Mouse (Mus musculus) embryonic facial prominence, embryonic 13.5 days (tissue): ENCODE data around the gene Dnase1l3. TPM values are rescaled to one million over a fixed set of nuclear protein-coding genes. Genes with fewer than 3 reads are reported as not detected.

Experiments
- ATAC-seq: fragments of 200-750 bp; cut with Nextera tagmentation; 2 replicates; pipeline ENCODE4 v1.8.0; 2017; ENCODE audit warnings: low read depth; ENCODE audit not compliant: insufficient number of reproducible peaks, insufficient read depth, low FRiP score, low TSS enrichment
- H3K27ac ChIP-seq: fragments of 300-500 bp; sonication (generic); 2 replicates; pipeline ENCODE4 v1.5.1; 2015; ENCODE audit warnings: moderate library complexity, mild to moderate bottlenecking, inconsistent platforms
- H3K27me3 ChIP-seq: fragments of 300-500 bp; sonication (generic); 2 replicates; pipeline ENCODE4 v1.6.1; 2015; ENCODE audit warnings: mild to moderate bottlenecking, inconsistent platforms
- H3K36me3 ChIP-seq: fragments of 300-500 bp; sonication (generic); 2 replicates; pipeline ENCODE4 v1.6.1; 2015; ENCODE audit warnings: mild to moderate bottlenecking, inconsistent platforms
- H3K4me1 ChIP-seq: fragments of 300-500 bp; sonication (generic); 2 replicates; pipeline ENCODE4 v1.6.1; 2015; ENCODE audit warnings: inconsistent platforms
- H3K4me2 ChIP-seq: fragments of 300-500 bp; sonication (generic); 2 replicates; pipeline ENCODE4 v1.6.1; 2015; ENCODE audit warnings: moderate library complexity, mild to moderate bottlenecking, inconsistent platforms
- H3K4me3 ChIP-seq: fragments of 300-500 bp; sonication (generic); 2 replicates; pipeline ENCODE4 v1.5.1; 2015; ENCODE audit warnings: mild to moderate bottlenecking, inconsistent platforms
- H3K9ac ChIP-seq: fragments of 300-500 bp; sonication (generic); 2 replicates; pipeline ENCODE4 v1.6.1; 2015; ENCODE audit warnings: mild to moderate bottlenecking, inconsistent platforms
- H3K9me3 ChIP-seq: fragments of 300-500 bp; sonication (generic); 2 replicates; pipeline ENCODE4 v1.6.1; 2016; ENCODE audit warnings: inconsistent platforms
- WGBS: fragments of 180-500 bp; shearing (Covaris S2); methylation state at CpG from one replicate; pipeline ENCODE4 v1.1.7; 2015; ENCODE audit warnings: mixed read lengths; 5-methylcytosine and 5-hydroxymethylcytosine counted together
- polyA plus RNA-seq: library from polyadenylated mRNA; unstranded; fragments of >200 nt; fragmentation: Nextera tagmentation; extraction: Ambion mirVana; gene quantifications from 2 replicates; pipeline ENCODE4 v1.2.1, GENCODE M21; 2015

The Dnase1l3 gene
- polyA plus RNA-seq, 1 experiment from 2014 or later = 0.10 TPM

GRCm38 (mm10) chr14:7999030-7999429, 4.7 kb upstream of the Dnase1l3 start:
- 64% methylated on average over 3 of the region's 3 CpGs for WGBS
- no peak overlapping the region for H3K4me2 ChIP-seq
- H3K9me3 ChIP-seq = no peaks in the 10 kb centered on the region
- peaks cover 15% of the 10 kb centered on the region for H3K4me1 ChIP-seq
- no peak overlapping the region for H3K9ac ChIP-seq
- no peaks in the 10 kb centered on the region for H3K36me3 ChIP-seq
- peaks cover 30% of the 10 kb centered on the region for H3K27me3 ChIP-seq
- no peak for ATAC-seq
- H3K4me3 ChIP-seq = no peak overlapping the region
- no peak overlapping the region for H3K27ac ChIP-seq

GRCm38 (mm10) chr14:7997255-7997696, 2.9 kb upstream of the Dnase1l3 start:
- H3K9ac ChIP-seq = peak overlapping the region; percentile 52; the same call in 1 of the 2 replicates
- 3% methylated on average over 15 of the region's 15 CpGs for WGBS
- ATAC-seq = no peak
- H3K9me3 ChIP-seq = no peaks in the 10 kb centered on the region
- no peak overlapping the region for H3K4me3 ChIP-seq
- H3K4me1 ChIP-seq = peaks cover 8% of the 10 kb centered on the region
- peaks cover 32% of the 10 kb centered on the region for H3K27me3 ChIP-seq
- H3K27ac ChIP-seq = no peak overlapping the region
- H3K4me2 ChIP-seq = peak overlapping the region; percentile 52
- no peaks in the 10 kb centered on the region for H3K36me3 ChIP-seq

- 62% methylated on average over 6 of the region's 6 CpGs for WGBS
- no peak for ATAC-seq
Measured at GRCm38 (mm10) chr14:7992158-7992557, 2.2 kb downstream of the Dnase1l3 start.

GRCm38 (mm10) chr14:7991108-7991776, 3.1 kb downstream of the Dnase1l3 start:
- Histone ChIP-seq H3K27me3 (peaks cover 3% of the 10 kb centered on the region), H3K27ac (no peak overlapping the region), H3K4me2 (no peak overlapping the region), H3K4me1 (no peaks in the 10 kb centered on the region), H3K9ac (no peak overlapping the region), H3K36me3 (no peaks in the 10 kb centered on the region), H3K4me3 (no peak overlapping the region), H3K9me3 (no peaks in the 10 kb centered on the region)
- ATAC-seq = no peak
- 79% methylated on average over 5 of the region's 5 CpGs for WGBS

More at GRCm38 (mm10) chr14:7992158-7992557, 2.2 kb downstream of the Dnase1l3 start:
- Histone ChIP-seq H3K27me3 (peaks cover 3% of the 10 kb centered on the region), H3K9me3 (no peaks in the 10 kb centered on the region), H3K4me2 (no peak overlapping the region), H3K9ac (no peak overlapping the region), H3K36me3 (no peaks in the 10 kb centered on the region), H3K4me3 (no peak overlapping the region), H3K27ac (no peak overlapping the region), H3K4me1 (peaks cover under 1% of the 10 kb centered on the region; the same call in 1 of the 2 replicates)

- no peak overlapping the region for H3K27ac ChIP-seq
- H3K27me3 ChIP-seq = peaks cover 3% of the 10 kb centered on the region
- H3K4me2 ChIP-seq = no peak overlapping the region
- H3K4me3 ChIP-seq = no peak overlapping the region
- 75% methylated on average over 3 of the region's 3 CpGs for WGBS
- ATAC-seq = no peak
- no peak overlapping the region for H3K9ac ChIP-seq
- no peaks in the 10 kb centered on the region for H3K36me3 ChIP-seq
- H3K9me3 ChIP-seq = no peaks in the 10 kb centered on the region
- no peaks in the 10 kb centered on the region for H3K4me1 ChIP-seq
Measured at GRCm38 (mm10) chr14:7989961-7990360, 4.4 kb downstream of the Dnase1l3 start.

GRCm38 (mm10) chr14:7989371-7989770, 5.0 kb downstream of the Dnase1l3 start:
- Histone ChIP-seq H3K36me3 (no peaks in the 10 kb centered on the region), H3K4me1 (no peaks in the 10 kb centered on the region), H3K27ac (no peak overlapping the region), H3K9me3 (no peaks in the 10 kb centered on the region), H3K9ac (no peak overlapping the region), H3K4me3 (no peak overlapping the region), H3K27me3 (peaks cover 3% of the 10 kb centered on the region), H3K4me2 (no peak overlapping the region)
- no peak for ATAC-seq
- WGBS = 58% methylated on average over 1 of the region's 1 CpGs

GRCm38 (mm10) chr14:7986913-7987312, 7.5 kb downstream of the Dnase1l3 start:
- 93% methylated on average over 6 of the region's 6 CpGs for WGBS
- Histone ChIP-seq H3K9ac (no peak overlapping the region), H3K4me1 (no peaks in the 10 kb centered on the region), H3K4me3 (no peak overlapping the region), H3K27ac (no peak overlapping the region), H3K4me2 (no peak overlapping the region), H3K9me3 (no peaks in the 10 kb centered on the region), H3K36me3 (no peaks in the 10 kb centered on the region), H3K27me3 (no peaks in the 10 kb centered on the region)
- ATAC-seq = no peak

GRCm38 (mm10) chr14:7981226-7981625, 13.1 kb downstream of the Dnase1l3 start:
- H3K27me3 ChIP-seq = no peaks in the 10 kb centered on the region
- no peak overlapping the region for H3K4me3 ChIP-seq
- H3K4me2 ChIP-seq = no peak overlapping the region
- no peak overlapping the region for H3K9ac ChIP-seq
- no peaks in the 10 kb centered on the region for H3K9me3 ChIP-seq
- ATAC-seq = no peak
- 97% methylated on average over 1 of the region's 1 CpGs for WGBS
- H3K36me3 ChIP-seq = no peaks in the 10 kb centered on the region
- H3K4me1 ChIP-seq = no peaks in the 10 kb centered on the region
- no peak overlapping the region for H3K27ac ChIP-seq

- Histone ChIP-seq H3K4me3 (no peak overlapping the region), H3K4me1 (no peaks in the 10 kb centered on the region), H3K9ac (no peak overlapping the region)
Measured at GRCm38 (mm10) chr14:7978183-7978582, 16.2 kb downstream of the Dnase1l3 start.

GRCm38 (mm10) chr14:7977471-7977870, 16.9 kb downstream of the Dnase1l3 start:
- no peaks in the 10 kb centered on the region for H3K36me3 ChIP-seq
- no peak for ATAC-seq
- no peak overlapping the region for H3K4me3 ChIP-seq
- H3K4me2 ChIP-seq = no peak overlapping the region
- 95% methylated on average over 1 of the region's 1 CpGs for WGBS
- no peaks in the 10 kb centered on the region for H3K4me1 ChIP-seq
- H3K9me3 ChIP-seq = no peaks in the 10 kb centered on the region
- H3K27me3 ChIP-seq = no peaks in the 10 kb centered on the region
- no peak overlapping the region for H3K27ac ChIP-seq
- no peak overlapping the region for H3K9ac ChIP-seq

More at GRCm38 (mm10) chr14:7978183-7978582, 16.2 kb downstream of the Dnase1l3 start:
- no peak for ATAC-seq
- Histone ChIP-seq H3K27me3 (no peaks in the 10 kb centered on the region), H3K36me3 (no peaks in the 10 kb centered on the region), H3K9me3 (no peaks in the 10 kb centered on the region), H3K4me2 (no peak overlapping the region), H3K27ac (no peak overlapping the region)
- WGBS = 82% methylated on average over 1 of the region's 1 CpGs

GRCm38 (mm10) chr14:7975177-7975576, 19.2 kb downstream of the Dnase1l3 start:
- Histone ChIP-seq H3K36me3 (no peaks in the 10 kb centered on the region), H3K27me3 (no peaks in the 10 kb centered on the region), H3K4me1 (no peaks in the 10 kb centered on the region), H3K9ac (no peak overlapping the region), H3K4me3 (no peak overlapping the region), H3K4me2 (no peak overlapping the region), H3K9me3 (no peaks in the 10 kb centered on the region), H3K27ac (no peak overlapping the region)
- WGBS = 84% methylated on average over 6 of the region's 6 CpGs
- no peak for ATAC-seq

- Histone ChIP-seq H3K9me3 (no peaks in the 10 kb centered on the region), H3K36me3 (no peaks in the 10 kb centered on the region), H3K4me2 (no peak overlapping the region), H3K27me3 (no peaks in the 10 kb centered on the region), H3K27ac (no peak overlapping the region), H3K4me3 (no peak overlapping the region), H3K9ac (no peak overlapping the region), H3K4me1 (no peaks in the 10 kb centered on the region)
- ATAC-seq = no peak
- WGBS = 79% methylated on average over 1 of the region's 1 CpGs
Measured at GRCm38 (mm10) chr14:7974643-7975042, 19.7 kb downstream of the Dnase1l3 start.
